Mouse (Mus musculus) G1E (cell line): ENCODE data around the gene Rapgef5.

Experiments
- CTCF ChIP-seq: IDR thresholded peaks from 2 replicates; pipeline ENCODE4 v1.5.1; 2012; ENCODE audit warnings: low read depth, low read length, inconsistent platforms, mixed read lengths
- GATA1 ChIP-seq: IDR thresholded peaks from 2 replicates; pipeline ENCODE4 v1.6.1; 2012; ENCODE audit warnings: borderline replicate concordance, low read length, inconsistent platforms, mixed read lengths
- POLR2AphosphoS5 ChIP-seq: IDR thresholded peaks from 2 replicates; pipeline ENCODE4 v1.6.1; 2012; ENCODE audit warnings: low read depth, low read length, inconsistent platforms; ENCODE audit not compliant: insufficient replicate concordance
- TAL1 ChIP-seq: conservative IDR thresholded peaks from 2 replicates; pipeline ENCODE4 v1.6.1; 2012; ENCODE audit warnings: low read depth, low read length, inconsistent platforms, mixed read lengths

DNA sequence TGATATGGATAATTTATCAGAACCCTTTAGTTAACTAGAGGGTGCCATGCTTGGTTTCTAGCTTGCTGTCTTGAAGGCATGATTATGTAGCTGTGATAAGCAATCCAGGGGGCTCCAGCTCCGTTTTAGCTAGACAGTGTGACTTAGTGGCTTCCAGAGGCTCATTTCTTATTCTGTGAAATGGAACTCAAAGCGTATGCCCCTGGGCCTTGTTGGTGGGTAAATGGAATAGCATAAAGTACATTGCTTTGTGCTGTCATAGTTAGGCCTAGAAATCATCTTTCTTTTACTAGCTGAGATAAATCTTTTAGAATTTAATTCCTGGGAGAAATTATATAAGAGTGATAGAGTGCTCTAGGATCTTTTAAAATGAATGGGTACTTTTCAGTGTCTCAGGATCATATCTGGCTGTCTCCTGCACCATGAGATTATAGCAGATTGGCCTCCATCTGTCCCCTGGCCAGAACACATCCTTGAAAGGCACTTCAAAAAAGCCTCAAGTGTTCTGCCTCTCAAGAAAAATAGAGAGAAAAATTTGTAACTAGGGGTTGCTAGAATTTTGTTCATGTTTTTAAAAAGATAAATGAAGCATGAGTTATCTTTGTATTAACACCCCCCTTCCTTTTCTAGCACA is 120.0 kb downstream of the Rapgef5 start:
- TF ChIP-seq CTCF = no peak
- no peak for TF ChIP-seq GATA1
- no peak for TF ChIP-seq TAL1
- no peak for TF ChIP-seq POLR2AphosphoS5
